Mouse (Mus musculus) neural tube, embryonic 11.5 days (tissue): ENCODE measurements around the gene Igflr1. TPM values are rescaled to one million over a fixed set of nuclear protein-coding genes. Genes with fewer than 3 reads are reported as not detected.

Experiments
- ATAC-seq: fragments of 200-750 bp; cut with Nextera tagmentation; 2 replicates; pipeline ENCODE4 v1.8.0; 2017; ENCODE audit warnings: moderate number of reproducible peaks, mild to moderate bottlenecking, moderate TSS enrichment, moderate library complexity; ENCODE audit not compliant: insufficient read depth, low FRiP score, low TSS enrichment
- DNase-seq: peaks from one replicate; pipeline ENCODE4 v3.0.0-alpha.2; 2015; ENCODE audit warnings: low spot score
- H3K27ac ChIP-seq: fragments of 300-500 bp; sonication (generic); 2 replicates; pipeline ENCODE4 v1.5.1; 2014; ENCODE audit warnings: low read depth, mild to moderate bottlenecking, low read length
- H3K27me3 ChIP-seq: fragments of 300-500 bp; sonication (generic); 2 replicates; pipeline ENCODE4 v1.6.1; 2014; ENCODE audit warnings: mild to moderate bottlenecking, low read length, mixed read lengths; ENCODE audit not compliant: control insufficient read depth, insufficient read depth
- H3K36me3 ChIP-seq: fragments of 300-500 bp; sonication (generic); 2 replicates; pipeline ENCODE4 v1.6.1; 2014; ENCODE audit warnings: mild to moderate bottlenecking, low read length, moderate library complexity, mixed read lengths; ENCODE audit not compliant: control insufficient read depth, insufficient read depth
- H3K4me1 ChIP-seq: fragments of 300-500 bp; sonication (generic); 2 replicates; pipeline ENCODE4 v1.6.1; 2014; ENCODE audit warnings: low read length, mixed read lengths; ENCODE audit not compliant: control insufficient read depth, insufficient read depth
- H3K4me2 ChIP-seq: fragments of 300-500 bp; sonication (generic); 2 replicates; pipeline ENCODE4 v1.6.1; 2014; ENCODE audit warnings: low read depth, mild to moderate bottlenecking, moderate library complexity
- H3K4me3 ChIP-seq: fragments of 300-500 bp; sonication (generic); 2 replicates; pipeline ENCODE4 v1.5.1; 2014; ENCODE audit warnings: low read depth, low read length
- H3K9ac ChIP-seq: fragments of 300-500 bp; sonication (generic); 2 replicates; pipeline ENCODE4 v1.6.1; 2014; ENCODE audit warnings: mild to moderate bottlenecking, low read length
- H3K9me3 ChIP-seq: fragments of 300-500 bp; sonication (generic); 2 replicates; pipeline ENCODE4 v1.6.1; 2016; ENCODE audit warnings: low read length; ENCODE audit not compliant: control insufficient read depth
- WGBS: fragments of 180-500 bp; shearing (Covaris S2); extraction: QIAGEN DNeasy Blood & Tissue Kit; methylation state at CpG from one replicate; pipeline ENCODE4 v1.1.7; 2014; 5-methylcytosine and 5-hydroxymethylcytosine counted together
- polyA plus RNA-seq: library from polyadenylated mRNA; unstranded; fragments of >200 nt; fragmentation: Nextera tagmentation; extraction: Ambion mirVana; gene quantifications from 2 replicates; pipeline ENCODE4 v1.2.1, GENCODE M21; 2014

Gene Igflr1
- polyA plus RNA-seq, 1 experiment from 2014 or later = 3.6 TPM

- no peak overlapping the region for H3K4me3 ChIP-seq
- no peaks in the 10 kb centered on the region for H3K9me3 ChIP-seq
- H3K27me3 ChIP-seq = no peaks in the 10 kb centered on the region
- no peak overlapping the region for H3K27ac ChIP-seq
- H3K9ac ChIP-seq = no peak overlapping the region
- H3K36me3 ChIP-seq = peaks cover 26% of the 10 kb centered on the region
- DNase-seq (no peak), ATAC-seq (no peak)
- peaks cover 20% of the 10 kb centered on the region for H3K4me1 ChIP-seq
- H3K4me2 ChIP-seq = no peak overlapping the region
- 88% methylated on average over 9 of the region's 9 CpGs for WGBS
These were observed 33.9 kb upstream of the Igflr1 start for GRCm38 (mm10) chr7:30531291-30531815.

DNA sequence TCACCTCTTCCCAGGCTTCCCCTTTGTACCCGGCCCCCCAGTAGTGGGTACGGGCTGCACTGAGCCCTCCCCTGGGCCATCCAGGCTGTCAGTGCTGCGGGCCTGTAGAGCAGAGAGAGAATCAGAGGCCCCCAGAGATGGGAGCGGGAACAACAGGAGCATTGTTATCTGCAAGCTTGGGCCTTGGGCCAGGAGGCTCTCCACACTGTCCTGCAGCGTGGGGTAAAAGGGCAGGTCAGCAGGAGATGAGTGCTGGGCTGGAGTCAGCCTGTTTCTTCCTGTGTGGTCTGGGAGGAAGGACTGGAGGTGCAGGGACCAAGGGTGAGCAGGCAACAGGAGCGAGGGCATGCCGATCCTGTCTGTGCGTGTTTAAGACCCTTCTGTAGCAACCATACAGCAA lies 32.3 kb upstream of the Igflr1 start:
- no peaks in the 10 kb centered on the region for H3K27me3 ChIP-seq
- WGBS = 22% methylated on average over 8 of the region's 8 CpGs
- H3K9ac ChIP-seq = peak overlapping the region; percentile 86
- H3K36me3 ChIP-seq = peaks cover 25% of the 10 kb centered on the region
- DNase-seq (peak; percentile 50), ATAC-seq (no peak)
- H3K9me3 ChIP-seq = no peaks in the 10 kb centered on the region
- peaks cover 18% of the 10 kb centered on the region for H3K4me1 ChIP-seq
- 0 out of 2 replicates have a peak overlapping the region, but pooled peaks have one; percentile 10 for H3K27ac ChIP-seq
- H3K4me3 ChIP-seq = peak overlapping the region; percentile 78
- peak overlapping the region; percentile 89 for H3K4me2 ChIP-seq

DNA sequence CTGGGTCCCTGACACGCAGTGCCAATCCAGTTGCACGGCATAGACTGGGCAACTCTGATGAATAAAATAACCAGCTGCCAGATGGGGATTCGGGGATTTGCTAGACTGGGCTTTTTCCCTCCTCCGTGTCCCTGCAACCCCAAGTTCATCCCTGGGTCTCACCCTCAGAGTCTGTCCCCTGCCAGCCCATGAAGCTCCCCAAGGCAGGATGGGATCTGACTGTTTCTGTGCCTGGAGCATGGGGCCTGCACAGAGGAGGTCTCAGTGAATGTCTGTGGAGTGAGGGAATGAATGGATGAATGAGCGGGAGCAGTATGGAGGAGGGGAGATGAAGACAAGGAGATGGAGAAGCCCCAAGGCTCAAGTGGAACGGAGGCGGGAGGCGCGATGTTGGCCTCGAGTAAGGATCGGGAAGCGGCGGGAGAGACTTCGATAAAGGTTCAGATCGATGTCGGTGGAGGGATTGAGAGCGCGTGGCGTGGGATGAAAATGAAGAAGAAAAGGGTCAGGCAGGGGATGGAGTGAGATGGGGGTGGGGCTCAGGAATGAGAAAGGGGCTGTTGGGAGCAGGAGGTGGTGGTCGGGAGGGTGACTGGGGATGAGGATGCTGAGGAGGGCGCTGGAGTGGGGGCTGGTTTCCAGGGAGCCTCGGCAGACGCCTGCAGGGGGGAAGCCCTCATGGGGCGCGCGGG lies 31.1 kb upstream of the Igflr1 start:
- Histone ChIP-seq H3K4me2 (peak overlapping the region; percentile 89), H3K9ac (peak overlapping the region; percentile 86), H3K36me3 (peaks cover 16% of the 10 kb centered on the region), H3K27ac (peak overlapping the region; percentile 79), H3K27me3 (no peaks in the 10 kb centered on the region), H3K9me3 (no peaks in the 10 kb centered on the region), H3K4me3 (peak overlapping the region; percentile 78), H3K4me1 (peaks cover 18% of the 10 kb centered on the region)
- DNase-seq (peak; percentile 44), ATAC-seq (peak; percentile 32)
- 7% methylated on average over 26 of the region's 26 CpGs for WGBS

- Histone ChIP-seq H3K27me3 (no peaks in the 10 kb centered on the region), H3K36me3 (peaks cover 12% of the 10 kb centered on the region), H3K9me3 (no peaks in the 10 kb centered on the region), H3K4me1 (peaks cover 18% of the 10 kb centered on the region), H3K4me2 (peak within 1 kb of the TSS; percentile 89), H3K4me3 (peak within 1 kb of the TSS; percentile 78), H3K27ac (peak within 1 kb of the TSS; percentile 79), H3K9ac (peak within 1 kb of the TSS; percentile 86)
- under 1% methylated on average over 58 of the region's 84 CpGs for WGBS
- DNase-seq = peak; percentile 99
- ATAC-seq = peak; percentile 89
These were observed 30.3 kb upstream of the Igflr1 start, which contains the start of gene Arhgap33 for GRCm38 (mm10) chr7:30534633-30535577. TSS of gene Arhgap33 (minus strand) at chr7:30535060.

DNA sequence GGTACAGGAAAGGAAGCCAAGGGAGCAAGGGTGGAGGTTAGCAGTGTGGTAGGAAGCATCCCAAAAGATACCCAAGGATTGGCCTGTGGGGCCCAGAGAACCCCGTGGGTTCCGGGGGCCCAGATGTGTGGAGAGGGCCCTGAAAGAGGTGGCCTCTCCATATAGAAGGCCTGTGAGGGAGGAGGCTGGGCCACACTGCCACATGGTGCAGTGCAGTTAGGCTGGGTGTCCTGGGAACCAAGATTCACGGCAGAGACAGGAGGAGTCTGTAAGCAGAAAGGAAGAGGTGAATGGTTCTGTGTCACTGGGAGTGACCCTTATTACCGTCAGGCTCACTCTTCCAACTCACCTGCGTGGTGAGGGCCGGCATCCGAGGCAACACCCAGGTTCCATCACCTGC lies 24.7 kb upstream of the Igflr1 start:
- Histone ChIP-seq H3K4me3 (no peak overlapping the region), H3K27me3 (no peaks in the 10 kb centered on the region), H3K9me3 (no peaks in the 10 kb centered on the region), H3K9ac (no peak overlapping the region), H3K4me1 (no peaks in the 10 kb centered on the region), H3K27ac (no peak overlapping the region), H3K36me3 (peaks cover 2% of the 10 kb centered on the region), H3K4me2 (no peak overlapping the region)
- ATAC-seq (no peak), DNase-seq (no peak)
- WGBS = 94% methylated on average over 7 of the region's 7 CpGs

- H3K36me3 ChIP-seq = peaks cover 4% of the 10 kb centered on the region
- 100% methylated on average over 2 of the region's 2 CpGs for WGBS
These were observed 20.9 kb upstream of the Igflr1 start for GRCm38 (mm10) chr7:30544327-30544726.

GRCm38 (mm10) chr7:30549880-30550279 lies 15.3 kb upstream of the Igflr1 start:
- no peak overlapping the region for H3K4me2 ChIP-seq
- WGBS = 81% methylated on average over 2 of the region's 2 CpGs
- H3K27me3 ChIP-seq = no peaks in the 10 kb centered on the region
- peaks cover 13% of the 10 kb centered on the region for H3K4me1 ChIP-seq
- DNase-seq = no peak
- H3K27ac ChIP-seq = no peak overlapping the region
- no peak overlapping the region for H3K4me3 ChIP-seq
- H3K9me3 ChIP-seq = no peaks in the 10 kb centered on the region
- H3K36me3 ChIP-seq = peaks cover 6% of the 10 kb centered on the region
- no peak for ATAC-seq
- no peak overlapping the region for H3K9ac ChIP-seq

More at GRCm38 (mm10) chr7:30544327-30544726, 20.9 kb upstream of the Igflr1 start:
- no peak overlapping the region for H3K27ac ChIP-seq
- no peak overlapping the region for H3K4me3 ChIP-seq
- H3K4me2 ChIP-seq = no peak overlapping the region
- no peaks in the 10 kb centered on the region for H3K4me1 ChIP-seq
- ATAC-seq = no peak
- H3K27me3 ChIP-seq = no peaks in the 10 kb centered on the region
- H3K9me3 ChIP-seq = no peaks in the 10 kb centered on the region
- H3K9ac ChIP-seq = no peak overlapping the region
- no peak for DNase-seq

GRCm38 (mm10) chr7:30550603-30551002 lies 14.6 kb upstream of the Igflr1 start:
- H3K36me3 ChIP-seq = peaks cover 10% of the 10 kb centered on the region

More at GRCm38 (mm10) chr7:30550603-30551002, 14.6 kb upstream of the Igflr1 start:
- Histone ChIP-seq H3K4me1 (peaks cover 13% of the 10 kb centered on the region), H3K4me3 (no peak overlapping the region), H3K27ac (no peak overlapping the region), H3K9ac (no peak overlapping the region), H3K4me2 (no peak overlapping the region), H3K27me3 (no peaks in the 10 kb centered on the region), H3K9me3 (no peaks in the 10 kb centered on the region)
- ATAC-seq = no peak
- no peak for DNase-seq
- 89% methylated on average over 1 of the region's 1 CpGs for WGBS
